Mouse (Mus musculus) liver, embryonic 14.5 days (tissue): ENCODE measurements around the gene Mpdu1. TPM values are rescaled to one million over a fixed set of nuclear protein-coding genes. Genes with fewer than 3 reads are reported as not detected.
A peak's percentile ranks its signal among the peaks of the same experiment; 100 is the strongest.

ENCODE experiments used
- ATAC-seq: fragments of 200-750 bp; cut with Nextera tagmentation; 2 replicates; pipeline ENCODE4 v1.8.0; 2017; ENCODE audit warnings: moderate number of reproducible peaks, mild to moderate bottlenecking, moderate library complexity; ENCODE audit not compliant: insufficient read depth
- DNase-seq, 3 experiments: peaks; one replicate each; pipeline ENCODE4 v3.0.0-alpha.2; 2012 to 2013; ENCODE audit warnings: low read depth in 3 of 3, low spot score in 3 of 3
- H3K27ac ChIP-seq: fragments of 300-500 bp; sonication (generic); 2 replicates; pipeline ENCODE4 v1.5.1; 2014; ENCODE audit warnings: moderate library complexity, mild to moderate bottlenecking, control low read depth, inconsistent platforms
- H3K27me3 ChIP-seq: fragments of 300-500 bp; sonication (generic); 2 replicates; pipeline ENCODE4 v1.6.1; 2014; ENCODE audit warnings: mild to moderate bottlenecking, low read length, moderate library complexity; ENCODE audit not compliant: control insufficient read depth, insufficient read depth
- H3K36me3 ChIP-seq: fragments of 300-500 bp; sonication (generic); replicated peaks from 2 replicates; pipeline ENCODE4 v1.6.1; 2014; ENCODE audit warnings: low read depth; ENCODE audit not compliant: control insufficient read depth, insufficient read depth
- H3K4me1 ChIP-seq, 2 experiments: fragments of 200-500 bp in 1 of 2; fragments of 300-500 bp in 1 of 2; sonication (generic) in 1 of 2; replicated peaks; 2 replicates each; pipeline ENCODE4 v1.6.1; 2012 to 2014; ENCODE audit warnings: antibody characterized with exemption in 1 of 2, inconsistent platforms in 1 of 2, low read length in 1 of 2; ENCODE audit not compliant: control insufficient read depth in 2 of 2, insufficient read depth in 2 of 2
- H3K4me2 ChIP-seq: fragments of 300-500 bp; sonication (generic); 2 replicates; pipeline ENCODE4 v1.6.1; 2014; ENCODE audit warnings: low read depth, mild to moderate bottlenecking, control low read depth, moderate library complexity
- H3K4me3 ChIP-seq, 2 experiments: fragments of 200-500 bp in 1 of 2; fragments of 300-500 bp in 1 of 2; sonication (generic) in 1 of 2; 2 replicates each; pipeline ENCODE4 v1.5.1; 2012 to 2014; ENCODE audit warnings: low read depth in 2 of 2, low read length in 2 of 2, mild to moderate bottlenecking in 2 of 2, control low read depth in 1 of 2, inconsistent platforms in 1 of 2, moderate library complexity in 1 of 2; ENCODE audit not compliant: insufficient read depth in 1 of 2
- H3K9ac ChIP-seq: fragments of 300-500 bp; sonication (generic); replicated peaks from 2 replicates; pipeline ENCODE4 v1.6.1; 2014; ENCODE audit warnings: mild to moderate bottlenecking, control low read depth, moderate library complexity
- H3K9me3 ChIP-seq: fragments of 300-500 bp; sonication (generic); 2 replicates; pipeline ENCODE4 v1.6.1; 2016; ENCODE audit warnings: low read length, mixed read lengths; ENCODE audit not compliant: control insufficient read depth
- CTCF ChIP-seq: IDR thresholded peaks from 2 replicates; pipeline ENCODE4 v1.5.1; 2016; ENCODE audit warnings: antibody characterized with exemption, low read depth, control low read depth
- EP300 ChIP-seq: IDR thresholded peaks from 2 replicates; pipeline ENCODE4 v1.6.1; 2016; ENCODE audit warnings: antibody characterized with exemption, low read depth
- WGBS: fragments of 180-500 bp; shearing (Covaris S2); extraction: QIAGEN DNeasy Blood & Tissue Kit; methylation state at CpG from one replicate; pipeline ENCODE4 v1.1.7; 2014; ENCODE audit not compliant: insufficient replicate concordance; 5-methylcytosine and 5-hydroxymethylcytosine counted together
- polyA plus RNA-seq, 2 experiments: library from polyadenylated mRNA; depleted of rRNA in 1 of 2; stranded (reverse) in 1 of 2; unstranded in 1 of 2; fragments of >200 nt; fragmentation: Nextera tagmentation in 1 of 2; extraction: Ambion mirVana in 1 of 2; gene quantifications; 2 replicates each; pipeline versions ENCODE4 v1.2.1 to v1.2.3; 2012 to 2014

The Mpdu1 gene
- polyA plus RNA-seq, 2 experiments, result 16.0 to 40.4 TPM

GRCm38 (mm10) chr11:69665457-69665960, 3.1 kb upstream of the Mpdu1 start:
- H3K4me3 ChIP-seq, result no peak overlapping the region
- no peak overlapping the region for H3K4me2 ChIP-seq
- peaks cover 61% of the 10 kb centered on the region for H3K36me3 ChIP-seq

GRCm38 (mm10) chr11:69664841-69665240, 2.4 kb upstream of the Mpdu1 start:
- no peak overlapping the region for H3K27ac ChIP-seq
- H3K27me3 ChIP-seq, result no peaks in the 10 kb centered on the region
- no peak overlapping the region for H3K4me3 ChIP-seq
- H3K4me2 ChIP-seq, result no peak overlapping the region
- H3K9ac ChIP-seq, result no peak overlapping the region
- WGBS, result 81% methylated on average over 7 of the region's 7 CpGs
- H3K36me3 ChIP-seq, result peaks cover 54% of the 10 kb centered on the region
- TF ChIP-seq EP300 (no peak), CTCF (no peak)
- DNase-seq (no peak), ATAC-seq (no peak)
- no peaks in the 10 kb centered on the region for H3K9me3 ChIP-seq
- H3K4me1 ChIP-seq, result peaks cover 21 to 24% of the 10 kb centered on the region in 2 experiments

More at GRCm38 (mm10) chr11:69665457-69665960, 3.1 kb upstream of the Mpdu1 start:
- DNase-seq, result no peak
- 65% methylated on average over 9 of the region's 9 CpGs for WGBS
- H3K9me3 ChIP-seq, result no peaks in the 10 kb centered on the region
- no peak overlapping the region; the same call in 1 of the 2 replicates for H3K9ac ChIP-seq
- H3K4me1 ChIP-seq, result peaks cover 21 to 28% of the 10 kb centered on the region in 2 experiments
- no peak overlapping the region for H3K27ac ChIP-seq
- ATAC-seq, result no peak
- TF ChIP-seq EP300, result no peak
- no peak for TF ChIP-seq CTCF
- no peaks in the 10 kb centered on the region for H3K27me3 ChIP-seq

- Histone ChIP-seq H3K27me3 (no peaks in the 10 kb centered on the region), H3K4me3 (no peak overlapping the region), H3K4me2 (peak overlapping the region; percentile 74), H3K9ac (no peak overlapping the region), H3K27ac (no peak overlapping the region; the same call in 1 of the 2 replicates), H3K36me3 (peaks cover 47% of the 10 kb centered on the region), H3K9me3 (no peaks in the 10 kb centered on the region), H3K4me1 (peaks cover 19% of the 10 kb centered on the region in 2 experiments)
- DNase-seq (no peak), ATAC-seq (no peak)
- TF ChIP-seq EP300 (no peak), CTCF (no peak)
- WGBS, result 73% methylated on average over 6 of the region's 6 CpGs
Measured at GRCm38 (mm10) chr11:69663795-69664194, 1.4 kb upstream of the Mpdu1 start.

GRCm38 (mm10) chr11:69662967-69663671, 677 bp upstream of the Mpdu1 start:
- peak overlapping the region; percentile 64 to 76 for H3K4me3 ChIP-seq
- H3K4me1 ChIP-seq, result peaks cover 19% of the 10 kb centered on the region in 2 experiments
- H3K27me3 ChIP-seq, result no peaks in the 10 kb centered on the region
- H3K4me2 ChIP-seq, result peak overlapping the region; percentile 74
- peak overlapping the region; percentile 60 for H3K9ac ChIP-seq
- DNase-seq (no peak), ATAC-seq (no peak)
- peak overlapping the region; percentile 81 for H3K27ac ChIP-seq
- H3K36me3 ChIP-seq, result peaks cover 47% of the 10 kb centered on the region
- no peaks in the 10 kb centered on the region for H3K9me3 ChIP-seq
- no peak for TF ChIP-seq EP300
- 58% methylated on average over 13 of the region's 13 CpGs for WGBS

- Histone ChIP-seq H3K9me3 (no peaks in the 10 kb centered on the region), H3K36me3 (peaks cover 40% of the 10 kb centered on the region), H3K4me2 (peak overlapping the region; percentile 74), H3K4me3 (peak overlapping the region; percentile 64 to 98), H3K9ac (peak overlapping the region; percentile 60), H3K27ac (peak overlapping the region; percentile 81), H3K4me1 (peaks cover 20 to 27% of the 10 kb centered on the region in 2 experiments), H3K27me3 (no peaks in the 10 kb centered on the region)
- ATAC-seq, result no peak
- TF ChIP-seq CTCF (no peak), EP300 (no peak)
- WGBS, result 37% methylated on average over 3 of the region's 3 CpGs
- peak in 1 of 3 experiments; percentile 35 for DNase-seq
Measured at GRCm38 (mm10) chr11:69661221-69661881, 1.1 kb downstream of the Mpdu1 start.
